Mouse (Mus musculus) macrophage (primary cell): ENCODE results near the gene Nme4. TPM values are rescaled to one million over a fixed set of nuclear protein-coding genes. Genes with fewer than 3 reads are reported as not detected.

Source experiments
- H3K27ac ChIP-seq: fragments of 350-480 bp; formaldehyde crosslinking; 2 replicates; pipeline ENCODE4 v1.9.0; 2021
- H3K36me3 ChIP-seq: fragments of 350-480 bp; formaldehyde crosslinking; 2 replicates; pipeline ENCODE4 v1.9.0; 2021; ENCODE audit errors: inconsistent target
- H3K4me3 ChIP-seq: fragments of 350-480 bp; formaldehyde crosslinking; 2 replicates; pipeline ENCODE4 v1.9.0; 2021; ENCODE audit errors: inconsistent target
- H3K79me2 ChIP-seq: fragments of 350-480 bp; formaldehyde crosslinking; 2 replicates; pipeline ENCODE4 v1.9.0; 2021; ENCODE audit errors: inconsistent target
- WGBS: methylation state at CpG from one replicate; pipeline ENCODE4 v1.1.7; 2026; ENCODE audit warnings: inconsistent platforms; ENCODE audit not compliant: missing documents; 5-methylcytosine and 5-hydroxymethylcytosine counted together
- polyA plus RNA-seq: library from polyadenylated mRNA; stranded (reverse); fragments of 250-400 nt; gene quantifications from 3 replicates; pipeline ENCODE4 v1.2.4, GENCODE M21; 2018; ENCODE audit warnings: inconsistent platforms
- total RNA-seq, 78 experiments: library from RNA; depleted of rRNA; stranded (reverse); fragments of 250-400 nt; gene quantifications; 1 replicate in 9 of 78; 2 replicates in 24 of 78; 3 replicates in 43 of 78; 4 replicates in 2 of 78; pipeline ENCODE4 v1.2.4; 2018; ENCODE audit warnings: inconsistent platforms in 56 of 78

Gene Nme4
- 10 to 100 TPM in 4 of 26 experiments, 1 to 10 TPM in 16, under 1 TPM in 2, not detected in 4; 0.63 to 12.3 (median 3.8) TPM for total RNA-seq (2018; cell fraction: chromatin; rRNA removed)
- 10 to 100 TPM in 25 of 26 experiments, 1 to 10 TPM in 1; 9.9 to 22.2 (median 15.9) TPM for total RNA-seq (2018; cell fraction: cytosol; rRNA removed)
- total RNA-seq (2018; cell fraction: nucleus; rRNA removed), result 10 to 100 TPM in 2 of 26 experiments, 1 to 10 TPM in 21, under 1 TPM in 2, not detected in 1; 0.64 to 17.2 (median 3.3) TPM
- 16.3 to 30.7 TPM (median 17.2 TPM) in 3 replicates for polyA plus RNA-seq

GRCm38 (mm10) chr17:26095121-26095740 is at the start of gene Nme4:
Gene Nme4 (minus strand): TSS chr17:26095602.
- H3K4me3 ChIP-seq, result peak within 1 kb of the TSS; percentile 46
- 0 out of 2 replicates have a peak within 1 kb of the TSS, but pooled peaks have one; percentile 25 for H3K27ac ChIP-seq
- H3K36me3 ChIP-seq, result no peaks in the 10 kb centered on the region
- WGBS, result 5% methylated on average over 46 of the region's 47 CpGs
- no peaks in the 10 kb centered on the region for H3K79me2 ChIP-seq

GRCm38 (mm10) chr17:26143386-26143785 is 48.0 kb upstream of the Nme4 start:
- Histone ChIP-seq H3K36me3 (peaks cover 27% of the 10 kb centered on the region; the same call in 1 of the 2 replicates), H3K27ac (no peak overlapping the region), H3K4me3 (no peak overlapping the region), H3K79me2 (peaks cover 94% of the 10 kb centered on the region)
- WGBS, result 93% methylated on average over 3 of the region's 5 CpGs

DNA sequence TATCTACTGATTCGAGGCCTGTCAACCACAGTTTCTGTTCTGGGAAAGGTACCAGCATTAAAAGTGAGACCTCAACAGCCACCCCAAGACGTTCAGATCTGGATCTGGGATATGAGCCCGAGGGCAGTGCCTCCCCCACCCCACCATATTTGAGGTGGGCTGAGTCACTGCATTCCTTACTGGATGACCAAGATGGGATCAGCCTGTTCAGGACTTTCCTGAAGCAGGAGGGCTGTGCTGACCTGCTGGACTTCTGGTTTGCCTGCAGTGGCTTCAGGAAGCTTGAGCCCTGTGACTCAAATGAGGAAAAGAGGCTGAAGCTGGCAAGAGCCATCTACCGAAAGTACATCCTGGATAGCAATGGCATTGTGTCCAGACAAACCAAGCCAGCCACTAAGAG is 47.4 kb upstream of the Nme4 start:
- H3K27ac ChIP-seq, result no peak overlapping the region
- 88% methylated on average over 2 of the region's 4 CpGs for WGBS
- H3K79me2 ChIP-seq, result peaks cover 88% of the 10 kb centered on the region
- H3K4me3 ChIP-seq, result no peak overlapping the region
- peaks cover 21% of the 10 kb centered on the region; the same call in 1 of the 2 replicates for H3K36me3 ChIP-seq

GRCm38 (mm10) chr17:26138901-26139381 is 43.5 kb upstream of the Nme4 start:
- WGBS, result under 1% methylated on average over 41 of the region's 58 CpGs

GRCm38 (mm10) chr17:26138239-26138836 is 42.9 kb upstream of the Nme4 start, which contains the start of gene Axin1:
Gene Axin1 (plus strand): TSS chr17:26138688.
- 1% methylated on average over 32 of the region's 42 CpGs for WGBS
- H3K4me3 ChIP-seq, result peak within 1 kb of the TSS; percentile 68
- H3K79me2 ChIP-seq, result peaks cover 44% of the 10 kb centered on the region
- H3K27ac ChIP-seq, result 0 out of 2 replicates have a peak within 1 kb of the TSS, but pooled peaks have one; percentile 13
- H3K36me3 ChIP-seq, result peaks cover 9% of the 10 kb centered on the region; the same call in 1 of the 2 replicates

More at GRCm38 (mm10) chr17:26138901-26139381, 43.5 kb upstream of the Nme4 start:
- Histone ChIP-seq H3K4me3 (peak overlapping the region; percentile 68), H3K79me2 (peaks cover 50% of the 10 kb centered on the region), H3K27ac (no peak overlapping the region), H3K36me3 (peaks cover 14% of the 10 kb centered on the region; the same call in 1 of the 2 replicates)

- no peak overlapping the region for H3K27ac ChIP-seq
- peaks cover 3% of the 10 kb centered on the region; the same call in 1 of the 2 replicates for H3K36me3 ChIP-seq
- peak overlapping the region; percentile 31; the same call in 1 of the 2 replicates for H3K4me3 ChIP-seq
- peaks cover 38% of the 10 kb centered on the region for H3K79me2 ChIP-seq
- WGBS, result 71% methylated on average over 2 of the region's 2 CpGs
Measured at GRCm38 (mm10) chr17:26137751-26138130, 42.3 kb upstream of the Nme4 start.

- H3K27ac ChIP-seq, result no peak overlapping the region
- no peaks in the 10 kb centered on the region for H3K36me3 ChIP-seq
- 73% methylated on average over 11 of the region's 11 CpGs for WGBS
- no peak overlapping the region for H3K4me3 ChIP-seq
- H3K79me2 ChIP-seq, result peaks cover 33% of the 10 kb centered on the region
Measured at GRCm38 (mm10) chr17:26137106-26137750, 41.8 kb upstream of the Nme4 start.

DNA sequence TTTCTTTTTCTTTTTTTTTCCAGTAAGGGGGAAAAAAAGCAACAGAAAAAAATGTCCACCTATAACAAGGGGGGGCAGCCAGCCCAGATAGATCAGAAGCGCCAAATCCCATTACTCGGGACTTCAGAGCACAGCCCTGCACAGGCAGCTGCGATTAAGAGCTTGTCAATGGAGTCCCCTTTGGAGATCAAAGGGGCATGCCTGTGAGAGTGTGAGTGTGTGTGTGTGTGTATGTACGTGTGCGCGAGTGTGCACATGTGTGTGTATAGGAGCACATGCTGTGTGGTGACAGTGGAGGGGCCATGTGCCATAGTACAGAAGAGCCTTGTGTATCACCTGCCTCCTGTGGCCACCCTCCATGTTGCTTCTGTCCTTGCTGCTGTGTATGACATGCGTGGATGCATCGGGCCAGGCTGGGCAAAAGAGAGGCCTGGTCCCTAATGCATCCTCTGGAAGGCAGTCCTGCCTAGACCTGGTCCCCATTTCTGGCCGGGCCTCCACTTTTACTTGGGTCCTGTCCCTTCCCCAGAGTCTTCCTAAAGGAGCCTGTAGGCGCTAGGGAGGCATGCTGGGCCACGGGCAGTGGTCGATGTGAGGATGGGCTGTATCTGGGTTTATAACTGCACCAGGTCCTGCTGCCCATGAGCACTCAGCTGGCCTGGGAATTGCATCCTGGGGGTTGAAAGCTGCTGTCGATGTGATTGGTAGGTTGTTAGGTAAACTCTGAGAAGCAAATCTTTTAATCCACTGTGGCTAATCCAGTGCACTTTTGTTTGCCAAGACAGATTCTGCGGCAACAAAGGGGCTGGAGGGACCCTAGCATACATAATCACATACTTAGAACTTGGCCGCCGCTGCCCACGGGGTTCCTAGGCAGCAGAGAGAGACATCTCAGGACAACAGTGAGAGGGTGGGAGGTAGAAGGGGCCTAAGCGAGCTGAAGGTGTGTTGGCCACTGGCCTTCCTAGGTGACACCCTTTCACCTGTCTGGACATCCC is 36.8 kb upstream of the Nme4 start:
- no peaks in the 10 kb centered on the region for H3K79me2 ChIP-seq
- H3K4me3 ChIP-seq, result no peak overlapping the region
- peaks cover 40% of the 10 kb centered on the region for H3K36me3 ChIP-seq
- WGBS, result 95% methylated on average over 16 of the region's 18 CpGs
- no peak overlapping the region for H3K27ac ChIP-seq

DNA sequence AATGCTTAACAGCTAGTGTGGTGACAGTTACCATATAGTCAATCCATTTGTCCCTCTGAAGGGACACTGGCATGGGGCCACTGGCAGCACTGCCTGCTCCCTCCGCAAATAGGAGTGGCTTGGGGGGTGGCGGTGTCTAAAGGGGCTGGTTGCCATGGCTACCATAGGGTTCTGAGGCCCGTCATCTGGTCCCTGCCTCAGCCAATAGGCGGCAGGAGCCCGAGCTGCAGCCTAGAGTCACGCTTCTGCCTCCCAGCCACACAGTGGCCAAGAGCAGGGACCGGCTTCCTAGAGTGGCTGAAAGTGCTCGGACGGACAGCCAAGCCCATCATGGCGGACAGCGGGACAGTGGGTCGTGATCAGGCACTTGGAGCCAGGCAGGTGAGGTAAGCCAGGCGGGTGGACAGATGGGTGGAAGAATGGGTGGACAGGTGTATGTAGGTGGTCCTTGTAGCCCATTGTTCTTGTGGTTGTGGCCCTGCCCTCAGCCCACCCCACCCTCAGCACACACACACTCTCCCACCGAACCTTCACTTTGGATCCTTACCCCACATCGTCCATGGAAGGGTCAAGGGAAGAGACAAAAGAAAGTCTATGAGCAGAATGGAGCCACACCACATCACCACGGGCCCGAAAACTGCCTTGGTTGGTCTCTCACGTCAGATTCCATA is 35.8 kb upstream of the Nme4 start:
- no peak overlapping the region for H3K4me3 ChIP-seq
- WGBS, result 98% methylated on average over 18 of the region's 18 CpGs
- no peak overlapping the region for H3K27ac ChIP-seq
- H3K79me2 ChIP-seq, result peaks cover 4% of the 10 kb centered on the region; the same call in 1 of the 2 replicates
- peaks cover 50% of the 10 kb centered on the region for H3K36me3 ChIP-seq

DNA sequence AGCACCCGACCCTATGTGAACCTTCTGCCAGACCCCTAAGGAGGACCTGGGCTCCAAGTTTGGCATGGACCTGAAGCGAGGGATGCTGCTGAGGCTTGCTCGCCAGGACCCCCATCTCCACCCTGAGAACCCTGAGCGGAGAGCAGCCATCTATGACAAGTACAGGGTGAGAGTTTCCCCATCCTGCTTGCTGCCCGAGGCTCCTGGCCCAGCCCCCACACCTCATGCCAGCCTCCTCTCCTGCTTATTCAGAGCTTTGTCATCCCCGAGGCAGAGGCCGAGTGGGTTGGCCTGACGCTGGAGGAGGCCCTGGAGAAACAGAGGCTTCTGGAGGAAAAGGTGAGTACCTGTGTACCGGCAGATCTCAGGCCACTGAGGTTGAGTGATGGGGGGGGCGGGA is 29.8 kb upstream of the Nme4 start:
- 95% methylated on average over 10 of the region's 10 CpGs for WGBS
- peaks cover 60% of the 10 kb centered on the region for H3K36me3 ChIP-seq

DNA sequence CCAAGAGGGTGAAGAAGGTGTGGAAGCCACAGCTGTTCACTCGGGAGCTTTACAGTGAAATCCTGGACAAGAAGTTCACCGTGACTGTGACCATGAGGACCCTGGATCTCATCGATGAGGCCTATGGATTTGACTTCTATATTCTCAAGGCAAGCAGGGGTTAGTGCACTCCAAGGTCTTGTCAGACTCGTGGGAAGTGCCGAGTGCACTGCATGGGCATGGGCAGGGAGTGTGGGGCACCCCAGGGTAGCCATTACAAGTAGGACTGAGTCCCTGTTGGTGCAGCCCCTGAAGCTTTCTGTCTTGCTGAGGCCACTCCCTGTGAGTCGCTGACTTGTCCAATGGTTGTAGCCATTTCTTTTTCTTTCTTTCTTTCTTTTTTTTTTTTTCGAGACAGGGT is 29.2 kb upstream of the Nme4 start:
- Histone ChIP-seq H3K4me3 (peak overlapping the region; percentile 98), H3K79me2 (peaks cover 30% of the 10 kb centered on the region), H3K36me3 (peaks cover 53% of the 10 kb centered on the region), H3K27ac (peak overlapping the region; percentile 57)
- 84% methylated on average over 6 of the region's 7 CpGs for WGBS

More for the DNA sequence above, 29.8 kb upstream of the Nme4 start:
- peaks cover 30% of the 10 kb centered on the region for H3K79me2 ChIP-seq
- H3K4me3 ChIP-seq, result no peak overlapping the region
- no peak overlapping the region for H3K27ac ChIP-seq

DNA sequence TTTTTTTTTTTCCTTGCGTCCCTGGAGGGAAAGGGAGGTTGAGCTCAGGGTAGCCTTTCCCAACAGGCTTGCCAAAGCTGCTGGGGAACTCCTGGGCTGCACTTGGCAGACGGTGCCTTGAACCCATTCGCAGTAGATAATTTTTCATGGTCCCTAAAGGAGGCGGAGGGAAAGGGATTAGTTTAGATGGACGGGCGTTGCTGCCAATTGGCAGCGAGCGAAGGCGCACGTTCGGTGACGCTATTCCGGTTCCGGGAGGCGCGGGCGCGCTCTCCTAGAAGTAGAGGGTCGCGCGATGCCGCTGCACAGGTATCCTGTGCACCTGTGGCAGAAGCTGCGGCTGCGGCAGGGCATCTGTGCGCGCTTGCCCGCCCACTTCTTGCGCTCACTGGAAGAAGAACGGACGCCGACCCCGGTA is 27.9 kb upstream of the Nme4 start, which contains the start of gene Mrpl28:
Gene Mrpl28, plus strand, starts transcription at position 234 of the 418 bp plus-strand sequence.
- 2% methylated on average over 32 of the region's 32 CpGs for WGBS

More for the DNA sequence above, 27.9 kb upstream of the Nme4 start, which contains the start of gene Mrpl28:
- H3K36me3 ChIP-seq, result peaks cover 52% of the 10 kb centered on the region
- H3K79me2 ChIP-seq, result peaks cover 30% of the 10 kb centered on the region
- peak within 1 kb of the TSS; percentile 98 for H3K4me3 ChIP-seq
- peak within 1 kb of the TSS; percentile 57 for H3K27ac ChIP-seq
